In genomic region chr3:157109308-157109707, GRCm38 (mm10) we compare ENCODE assay signal across 9 mouse cellular contexts.
DNase-seq lines count a peak whose midpoint lies in the region; ATAC-seq lines count a peak whose summit lies in the region.
"Had no signal": no experiment of that assay in that cellular context is flagged by ENCODE, and none has a peak within 500 bp of the region (broad histone marks: within the 10 kb centered on the region; RNA-seq: fewer than 3 reads in every experiment).

No protein-coding gene starts in this region.

- ATAC-seq in heart, embryonic 16.5 days (replicated peaks; ENCODE audit: extremely low read depth, insufficient read depth, low FRiP score): peak; percentile 55; the same call in 1 of the 2 replicates
- 0 out of 2 replicates have a peak, but pooled peaks have one; percentile 28 for ATAC-seq in stomach, embryonic 16.5 days (ENCODE audit: insufficient read depth, low FRiP score)

- H3K9me3 ChIP-seq in heart, embryonic 16.5 days (replicated peaks; ENCODE audit: control insufficient read depth, low read length): no peaks in the 10 kb centered on the region
- no peaks in the 10 kb centered on the region for H3K9me3 ChIP-seq in stomach, embryonic 16.5 days (replicated peaks; ENCODE audit: control insufficient read depth, low read length)
- H3K9me3 ChIP-seq: heart, embryonic 13.5 days had no signal

- H3K4me3 ChIP-seq in heart, embryonic 16.5 days (ENCODE audit: low read length): no peak overlapping the region
- H3K4me3 ChIP-seq in stomach, embryonic 16.5 days (replicated peaks; ENCODE audit: low read length): no peak overlapping the region
- H3K4me3 ChIP-seq: heart, embryonic 13.5 days had no signal

- DNase-seq in ovary, postnatal 14 days (ENCODE audit: low spot score): peak; percentile 33
- no peak for DNase-seq in ovary, postnatal 36 days (ENCODE audit: low spot score)
- peak; percentile 80 to 85 for DNase-seq in cerebellum, postnatal 14 days
- peak; percentile 33 for DNase-seq in large intestine, adult 2 months (ENCODE audit: low read depth, low spot score)
- DNase-seq in lung, postnatal 14 days: peak; percentile 41
- DNase-seq in thymus, postnatal 10 days (ENCODE audit: low spot score in 2 of 2): no peak

- H3K27ac ChIP-seq in heart, embryonic 16.5 days (ENCODE audit: low read length): no peak overlapping the region
- no peak overlapping the region for H3K27ac ChIP-seq in stomach, embryonic 16.5 days (ENCODE audit: low read length)
- H3K27ac ChIP-seq: heart, embryonic 13.5 days had no signal

- 0 out of 2 replicates have a peak, but pooled peaks cover 3% of the 10 kb centered on the region for H3K4me1 ChIP-seq in heart, embryonic 16.5 days (ENCODE audit: control insufficient read depth, insufficient read depth, low read length)
- peaks cover 4% of the 10 kb centered on the region; the same call in 1 of the 2 replicates for H3K4me1 ChIP-seq in stomach, embryonic 16.5 days (ENCODE audit: control insufficient read depth, insufficient read depth, low read length)

- no peaks in the 10 kb centered on the region for H3K36me3 ChIP-seq in heart, embryonic 16.5 days (ENCODE audit: control insufficient read depth, insufficient read depth)
- no peaks in the 10 kb centered on the region for H3K36me3 ChIP-seq in stomach, embryonic 16.5 days (ENCODE audit: control insufficient read depth, insufficient read depth, low read length)
- H3K36me3 ChIP-seq: heart, embryonic 13.5 days had no signal

- no peaks in the 10 kb centered on the region for H3K27me3 ChIP-seq in heart, embryonic 16.5 days (ENCODE audit: control insufficient read depth, insufficient read depth, low read length)
- H3K27me3 ChIP-seq in stomach, embryonic 16.5 days (ENCODE audit: control insufficient read depth, insufficient read depth, low read length): no peaks in the 10 kb centered on the region
- H3K27me3 ChIP-seq: heart, embryonic 13.5 days had no signal

- no peak overlapping the region for H3K9ac ChIP-seq in heart, embryonic 16.5 days (ENCODE audit: low read length)
- H3K9ac ChIP-seq in stomach, embryonic 16.5 days (ENCODE audit: low read length): no peak overlapping the region
- H3K9ac ChIP-seq: heart, embryonic 13.5 days had no signal

- no peak overlapping the region for H3K4me2 ChIP-seq in heart, embryonic 16.5 days (ENCODE audit: low read depth, low read length)
- H3K4me2 ChIP-seq in stomach, embryonic 16.5 days (ENCODE audit: low read depth, low read length): no peak overlapping the region
- H3K4me2 ChIP-seq: heart, embryonic 13.5 days had no signal

Comparison
In these comparisons a context has a peak if more than half of its experiments do, and no peak if none do; other contexts are left out.
1. DNase-seq: peak in ovary, postnatal 14 days (single experiment), cerebellum, postnatal 14 days (2 of 2), large intestine, adult 2 months (single experiment) and lung, postnatal 14 days (single experiment); none in ovary, postnatal 36 days (single experiment) and thymus, postnatal 10 days (0 of 2).